ENCODE assay signal across 16 mouse cellular contexts in genomic region chr3:102049207-102050104, GRCm38 (mm10). TPM values are rescaled to one million over a fixed set of nuclear protein-coding genes. Genes with fewer than 3 reads are reported as not detected.
DNase-seq lines count a peak whose midpoint lies in the region; ATAC-seq lines count a peak whose summit lies in the region.
"Had no signal": no experiment of that assay in that cellular context is flagged by ENCODE, and none has a peak within 500 bp of the region (broad histone marks: within the 10 kb centered on the region; RNA-seq: fewer than 3 reads in every experiment).

No protein-coding gene starts in this region.

- no peak overlapping the region for H3K4me2 ChIP-seq in forebrain, embryonic 11.5 days (ENCODE audit: low read depth, low read length, severe bottlenecking)
- no peak overlapping the region for H3K4me2 ChIP-seq in forebrain, embryonic 13.5 days
- H3K4me2 ChIP-seq in hindbrain, embryonic 12.5 days (replicated peaks), result no peak overlapping the region
- no peak overlapping the region for H3K4me2 ChIP-seq in midbrain, embryonic 14.5 days (ENCODE audit: low read length)
- H3K4me2 ChIP-seq: heart, embryonic 15.5 days; limb, embryonic 15.5 days had no signal

- H3K4me3 ChIP-seq in forebrain, embryonic 11.5 days (ENCODE audit: low read depth, low read length), result no peak overlapping the region
- H3K4me3 ChIP-seq in forebrain, embryonic 13.5 days, result no peak overlapping the region
- H3K4me3 ChIP-seq in hindbrain, embryonic 12.5 days, result no peak overlapping the region
- H3K4me3 ChIP-seq in midbrain, embryonic 14.5 days (replicated peaks; ENCODE audit: low read depth, low read length), result no peak overlapping the region
- H3K4me3 ChIP-seq: heart, embryonic 15.5 days; limb, embryonic 15.5 days had no signal

- H3K9me3 ChIP-seq in forebrain, embryonic 11.5 days (ENCODE audit: control insufficient read depth, low read length), result no peaks in the 10 kb centered on the region
- no peaks in the 10 kb centered on the region for H3K9me3 ChIP-seq in forebrain, embryonic 13.5 days (replicated peaks)
- H3K9me3 ChIP-seq in hindbrain, embryonic 12.5 days (replicated peaks), result no peaks in the 10 kb centered on the region
- H3K9me3 ChIP-seq in midbrain, embryonic 14.5 days (ENCODE audit: control insufficient read depth, low read length), result no peaks in the 10 kb centered on the region
- H3K9me3 ChIP-seq: G1E; heart, embryonic 15.5 days; limb, embryonic 15.5 days had no signal

- WGBS in forebrain, embryonic 11.5 days, result 77% methylated on average over 14 of the region's 14 CpGs
- 72% methylated on average over 14 of the region's 14 CpGs for WGBS in forebrain, embryonic 13.5 days
- WGBS in hindbrain, embryonic 12.5 days, result 42% methylated on average over 14 of the region's 14 CpGs
- WGBS in midbrain, embryonic 14.5 days, result 50% methylated on average over 14 of the region's 14 CpGs

- H3K4me1 ChIP-seq in forebrain, embryonic 11.5 days (replicated peaks; ENCODE audit: control insufficient read depth, insufficient read depth, low read length), result no peaks in the 10 kb centered on the region
- H3K4me1 ChIP-seq in forebrain, embryonic 13.5 days, result no peaks in the 10 kb centered on the region
- H3K4me1 ChIP-seq in hindbrain, embryonic 12.5 days, result peaks cover 21% of the 10 kb centered on the region
- H3K4me1 ChIP-seq in midbrain, embryonic 14.5 days (ENCODE audit: control insufficient read depth, insufficient read depth, low read length), result 0 out of 2 replicates have a peak, but pooled peaks cover 5% of the 10 kb centered on the region
- H3K4me1 ChIP-seq: heart, embryonic 15.5 days; limb, embryonic 15.5 days had no signal

- peak; percentile 70; the same call in 1 of the 2 replicates for ATAC-seq in forebrain, embryonic 11.5 days (replicated peaks; ENCODE audit: low FRiP score)
- ATAC-seq in forebrain, embryonic 13.5 days, result no peak
- ATAC-seq in hindbrain, embryonic 12.5 days (ENCODE audit: low FRiP score), result peak; percentile 91
- ATAC-seq in midbrain, embryonic 14.5 days (ENCODE audit: low FRiP score, low TSS enrichment), result peak; percentile 57; the same call in 1 of the 2 replicates
- ATAC-seq: forebrain, postnatal 0 days; intestine, embryonic 16.5 days had no signal

- DNase-seq in forebrain, embryonic 11.5 days (ENCODE audit: low spot score), result no peak
- DNase-seq in midbrain, embryonic 14.5 days, result peak; percentile 55
- peak; percentile 40 for DNase-seq in retina, postnatal 1 day
- no peak for DNase-seq in kidney, postnatal 14 days
- no peak for DNase-seq in thymus, adult 18-20 months
- no peak for DNase-seq in adrenal gland, postnatal 36 days
- DNase-seq: forebrain, postnatal 0 days; gastrocnemius, postnatal 25 days; kidney, postnatal 4 days had no signal

- no peaks in the 10 kb centered on the region for H3K27me3 ChIP-seq in forebrain, embryonic 11.5 days (ENCODE audit: control insufficient read depth, insufficient read depth, low read length)
- no peaks in the 10 kb centered on the region for H3K27me3 ChIP-seq in forebrain, embryonic 13.5 days
- no peaks in the 10 kb centered on the region for H3K27me3 ChIP-seq in hindbrain, embryonic 12.5 days
- H3K27me3 ChIP-seq in midbrain, embryonic 14.5 days (ENCODE audit: control insufficient read depth, insufficient read depth, low read length), result no peaks in the 10 kb centered on the region
- H3K27me3 ChIP-seq: heart, embryonic 15.5 days; limb, embryonic 15.5 days had no signal

- H3K27ac ChIP-seq in forebrain, embryonic 11.5 days (ENCODE audit: low read depth, low read length), result 0 out of 2 replicates have a peak overlapping the region, but pooled peaks have one; percentile 12
- H3K27ac ChIP-seq in forebrain, embryonic 13.5 days, result no peak overlapping the region
- peak overlapping the region; percentile 77 for H3K27ac ChIP-seq in hindbrain, embryonic 12.5 days
- no peak overlapping the region; the same call in 1 of the 2 replicates for H3K27ac ChIP-seq in midbrain, embryonic 14.5 days (replicated peaks; ENCODE audit: low read depth, low read length)
- H3K27ac ChIP-seq: heart, embryonic 15.5 days; limb, embryonic 15.5 days had no signal

- no peak overlapping the region for H3K9ac ChIP-seq in forebrain, embryonic 11.5 days (ENCODE audit: low read length)
- H3K9ac ChIP-seq in forebrain, embryonic 13.5 days, result no peak overlapping the region
- H3K9ac ChIP-seq in hindbrain, embryonic 12.5 days, result no peak overlapping the region
- H3K9ac ChIP-seq in midbrain, embryonic 14.5 days (replicated peaks; ENCODE audit: low read length), result no peak overlapping the region
- H3K9ac ChIP-seq: forebrain, postnatal 0 days; heart, embryonic 15.5 days; limb, embryonic 15.5 days had no signal

- H3K36me3 ChIP-seq in forebrain, embryonic 11.5 days (ENCODE audit: control insufficient read depth, insufficient read depth, low read length), result no peaks in the 10 kb centered on the region
- H3K36me3 ChIP-seq in forebrain, embryonic 13.5 days (ENCODE audit: poor library complexity, severe bottlenecking), result no peaks in the 10 kb centered on the region
- no peaks in the 10 kb centered on the region for H3K36me3 ChIP-seq in hindbrain, embryonic 12.5 days
- no peaks in the 10 kb centered on the region for H3K36me3 ChIP-seq in midbrain, embryonic 14.5 days (ENCODE audit: control insufficient read depth, insufficient read depth, low read length)
- H3K36me3 ChIP-seq: G1E; heart, embryonic 15.5 days; limb, embryonic 15.5 days had no signal

RNA-seq across cellular contexts. Expression of gene Casq2, which starts 36.8 kb away (rescaled TPM):
- not detected in 2 replicates for polyA plus RNA-seq in forebrain, embryonic 11.5 days (2014; fragmentation: Nextera tagmentation; extraction: Ambion mirVana)
- polyA plus RNA-seq in forebrain, embryonic 13.5 days (2015; fragmentation: Nextera tagmentation; extraction: Ambion mirVana), result 0.10 and 0.39 TPM in 2 replicates
- 1.1 and 5.9 TPM in 2 replicates for polyA plus RNA-seq in hindbrain, embryonic 12.5 days (2016; fragmentation: Nextera tagmentation; extraction: Ambion mirVana)
- 0.16 and 0.26 TPM in 2 replicates for polyA plus RNA-seq in midbrain, embryonic 14.5 days (2014; fragmentation: Nextera tagmentation; extraction: Ambion mirVana)
- 1 to 10 TPM in 1 of 2 experiments, under 1 TPM in 1; 0.69 to 1.3 TPM for total RNA-seq in adrenal gland, postnatal 36 days (2021)
- polyA plus RNA-seq: G1E had no signal

RNA-seq across cellular contexts. Expression of gene Nhlh2, which starts 39.6 kb away (rescaled TPM):
- 41.4 and 44.9 TPM in 2 replicates for polyA plus RNA-seq in forebrain, embryonic 11.5 days (2014; fragmentation: Nextera tagmentation; extraction: Ambion mirVana)
- 34.4 and 44.4 TPM in 2 replicates for polyA plus RNA-seq in forebrain, embryonic 13.5 days (2015; fragmentation: Nextera tagmentation; extraction: Ambion mirVana)
- 144 and 164 TPM in 2 replicates for polyA plus RNA-seq in hindbrain, embryonic 12.5 days (2016; fragmentation: Nextera tagmentation; extraction: Ambion mirVana)
- 45.0 and 46.2 TPM in 2 replicates for polyA plus RNA-seq in midbrain, embryonic 14.5 days (2014; fragmentation: Nextera tagmentation; extraction: Ambion mirVana)
- total RNA-seq in adrenal gland, postnatal 36 days (2021), result not detected
- total RNA-seq: gastrocnemius, postnatal 25 days had no signal
- polyA plus RNA-seq: G1E; heart, embryonic 15.5 days; lung, embryonic 16.5 days had no signal

Comparison
In these comparisons a context has a peak if more than half of its experiments do, and no peak if none do; other contexts are left out.
1. H3K27ac ChIP-seq: peak in forebrain, embryonic 11.5 days (single experiment) and hindbrain, embryonic 12.5 days (single experiment); none in forebrain, embryonic 13.5 days (single experiment) and midbrain, embryonic 14.5 days (single experiment).
2. DNase-seq: peak in midbrain, embryonic 14.5 days (single experiment) and retina, postnatal 1 day (single experiment); none in forebrain, embryonic 11.5 days (single experiment), kidney, postnatal 14 days (single experiment), thymus, adult 18-20 months (0 of 2) and adrenal gland, postnatal 36 days (0 of 2).